Mouse (Mus musculus): ENCODE measurements around the gene Slfn8.
"Not testable (repeated sequence)": the region's sequence is repeated elsewhere in the genome, so short reads cannot be mapped to it uniquely, and the experiment has no call there.

The Slfn8 gene

DNA sequence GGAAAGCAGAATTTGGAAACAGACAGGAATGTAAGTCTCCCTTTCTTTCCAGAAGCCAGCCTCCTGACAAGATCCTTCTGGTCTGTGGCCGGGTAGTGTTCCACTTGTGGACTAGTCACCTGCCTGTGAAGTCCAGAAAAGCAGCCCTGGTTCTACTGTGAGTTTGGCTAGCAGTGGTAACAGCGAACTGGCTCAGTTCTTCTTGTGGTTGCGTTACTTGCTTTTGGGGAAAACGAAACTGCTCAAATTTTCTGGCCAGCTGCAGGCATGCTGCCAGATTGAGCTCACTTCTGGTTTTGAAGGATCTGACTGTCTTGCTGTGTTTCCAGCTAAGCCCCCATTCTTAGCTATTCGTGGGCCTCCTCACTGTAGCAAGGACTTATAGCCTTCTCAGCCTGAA is at the start of gene Slfn8:
TSS of gene Slfn8 (minus strand) at position 190 of the 400 bp plus-strand sequence.
- peak in 1 of 2 experiments; percentile 20 for DNase-seq (ENCODE audit: low spot score in 2 of 2)

DNA sequence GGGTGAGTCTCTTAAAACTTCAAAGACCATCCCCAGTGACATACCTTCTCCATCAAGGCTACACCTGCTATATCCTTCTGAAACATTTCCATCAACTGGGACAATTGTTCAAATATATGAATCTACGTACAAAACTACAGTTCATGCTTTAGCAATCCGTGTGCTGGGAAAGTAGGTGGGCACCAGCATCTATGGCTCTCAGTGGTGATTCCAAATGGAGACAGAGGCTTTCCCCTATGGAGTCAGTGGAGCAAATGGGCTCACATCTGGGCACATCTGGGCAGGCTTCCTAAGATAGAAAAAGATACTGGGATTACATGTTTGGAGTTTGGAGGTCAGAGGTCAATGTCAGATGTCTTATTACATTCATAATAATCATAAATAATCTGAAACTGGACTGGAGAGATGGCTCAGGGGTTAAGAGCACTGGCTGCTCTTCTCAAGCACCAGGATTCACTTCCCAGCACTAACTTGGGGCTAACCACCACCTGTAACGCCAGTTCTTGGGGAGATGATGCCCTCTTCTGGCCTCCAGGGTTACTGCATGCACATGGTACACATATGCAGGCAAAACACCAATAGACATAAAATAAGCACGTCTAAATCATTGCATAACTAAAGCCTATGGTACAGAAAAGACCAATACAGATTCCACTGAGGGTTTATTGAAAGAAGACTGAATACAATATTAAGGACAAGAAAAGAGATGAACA is 47.5 kb upstream of the Slfn8 start:
- DNase-seq (ENCODE audit: low spot score in 2 of 2) = no peak

DNA sequence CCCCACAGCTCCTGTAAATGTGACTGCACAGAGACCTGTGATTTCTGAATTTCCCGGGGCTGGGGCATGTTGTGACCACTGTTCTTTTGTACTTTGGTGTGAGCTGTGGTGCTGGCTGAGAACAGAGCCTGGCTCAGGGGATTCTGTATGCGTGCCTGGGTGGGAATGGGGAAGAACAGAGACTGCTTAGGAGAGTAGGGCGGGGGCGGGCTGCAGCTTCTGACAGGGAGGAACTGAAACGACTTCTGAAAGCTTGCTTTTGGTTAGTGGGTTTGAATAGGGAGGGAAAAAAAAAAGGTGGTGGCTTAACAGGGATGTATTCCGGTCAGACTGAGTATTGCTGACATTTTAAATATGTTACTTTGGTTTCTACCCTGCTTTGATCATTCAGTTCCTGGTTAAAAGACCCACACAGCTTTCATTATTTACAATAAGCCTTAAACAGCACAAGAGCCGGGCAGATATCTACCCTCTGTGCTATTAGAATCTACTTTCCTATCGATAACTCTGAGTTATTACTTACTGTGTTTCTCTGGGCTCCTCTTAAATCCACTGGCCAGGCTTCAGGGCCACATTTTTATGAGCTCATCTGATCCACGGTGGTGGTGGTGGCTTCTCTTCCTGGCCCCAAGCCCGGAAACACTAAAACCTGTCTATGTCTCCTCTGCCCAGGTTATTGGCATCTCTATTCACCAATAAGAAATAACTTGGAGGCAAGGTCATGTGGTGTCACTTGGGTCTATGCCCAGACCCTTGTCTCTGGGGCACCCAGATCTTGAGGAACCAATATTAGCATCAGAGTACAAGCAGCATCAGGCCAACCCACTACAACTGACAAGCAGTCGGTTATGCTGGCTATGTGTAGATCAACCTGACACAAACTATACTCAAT is 46.3 kb upstream of the Slfn8 start:
- no peak for DNase-seq (ENCODE audit: low spot score in 2 of 2)

DNA sequence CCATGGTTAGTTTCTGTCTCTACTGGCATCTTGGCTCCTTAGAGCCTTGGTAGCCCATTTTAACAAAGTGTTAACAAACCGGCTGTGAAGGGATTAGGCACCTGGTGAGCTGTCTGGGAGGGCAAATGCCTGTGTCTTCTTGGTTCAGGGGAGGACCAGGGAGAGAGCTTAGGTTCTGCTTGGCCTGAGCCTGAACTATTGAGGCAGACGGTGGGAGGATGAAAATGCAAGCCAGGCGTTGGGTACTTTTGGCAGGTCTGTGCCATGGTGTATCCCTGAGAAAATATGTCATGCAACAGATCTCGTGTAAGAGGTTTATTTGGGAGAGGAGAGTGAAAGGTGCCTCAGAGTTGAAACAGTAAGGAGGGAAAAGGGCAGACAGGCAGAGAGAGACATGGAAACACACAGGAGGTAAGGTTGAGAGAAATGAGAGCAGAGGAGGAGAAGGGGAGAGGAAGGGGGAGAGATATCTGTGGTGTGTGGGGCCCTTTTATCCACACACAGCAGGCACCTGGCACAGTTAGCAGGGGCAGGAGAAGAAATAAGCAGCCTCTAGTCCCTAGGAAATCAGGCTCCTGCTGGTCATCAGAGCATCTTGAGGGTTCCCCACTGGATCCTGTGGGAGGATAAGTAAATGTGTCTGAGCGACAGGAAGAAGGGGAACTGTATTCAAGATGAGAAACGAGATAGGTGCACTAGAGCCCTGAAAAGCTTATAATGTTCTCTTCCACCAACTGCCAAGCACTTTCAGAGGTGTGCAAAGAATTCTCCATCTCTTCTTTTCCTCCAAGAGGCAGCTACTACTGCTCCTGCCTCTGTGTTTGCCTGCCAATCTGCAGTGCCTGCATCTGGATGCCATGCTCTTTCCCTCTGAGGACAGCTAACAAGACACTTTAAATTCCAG is 45.1 kb upstream of the Slfn8 start:
- DNase-seq (ENCODE audit: low spot score in 2 of 2) = no peak

DNA sequence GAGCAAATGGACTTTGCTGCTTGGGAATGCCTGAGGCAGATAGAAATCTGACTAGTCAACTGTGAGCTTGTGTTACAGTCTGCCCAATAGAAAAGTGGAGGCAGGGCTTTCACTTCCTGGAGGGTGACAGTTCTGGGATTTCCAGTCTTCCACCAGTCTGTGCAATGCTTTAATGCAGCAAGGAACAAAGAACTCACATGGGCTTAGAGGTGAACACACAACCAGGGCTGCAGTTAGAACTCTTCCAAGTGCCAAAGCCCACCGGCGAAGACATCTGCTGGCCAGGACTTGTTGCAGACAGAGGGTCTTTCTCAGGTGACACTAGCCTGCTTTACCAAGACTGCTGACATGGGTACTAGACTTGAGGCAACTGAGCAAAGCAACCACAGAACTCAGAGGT is 44.3 kb upstream of the Slfn8 start, which contains the start of gene Slfn2:
TSS of gene Slfn2 (plus strand) at position 167 of the 400 bp plus-strand sequence.
- no peak for DNase-seq (ENCODE audit: low spot score in 2 of 2)

DNA sequence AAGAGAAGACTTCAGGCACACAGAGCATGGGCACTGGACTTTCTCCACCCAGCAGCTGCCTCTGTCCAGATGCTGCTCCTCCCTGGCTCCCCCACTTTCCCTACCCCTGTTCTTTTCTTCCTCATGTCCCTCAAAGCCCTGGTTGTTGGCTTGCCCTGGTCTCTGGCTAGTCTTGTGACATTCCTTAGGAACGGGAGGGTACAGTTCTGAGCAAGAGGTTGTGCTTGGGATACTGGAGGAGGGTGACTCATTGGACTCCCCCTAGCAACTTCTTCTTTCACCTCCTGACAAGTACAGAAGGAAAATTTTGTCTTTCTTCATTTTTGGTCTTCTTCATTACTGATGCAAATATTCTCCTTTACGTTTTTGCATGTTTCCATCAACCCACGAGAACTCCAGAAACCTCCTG is 43.3 kb upstream of the Slfn8 start:
- DNase-seq (ENCODE audit: low spot score in 2 of 2) = no peak

DNA sequence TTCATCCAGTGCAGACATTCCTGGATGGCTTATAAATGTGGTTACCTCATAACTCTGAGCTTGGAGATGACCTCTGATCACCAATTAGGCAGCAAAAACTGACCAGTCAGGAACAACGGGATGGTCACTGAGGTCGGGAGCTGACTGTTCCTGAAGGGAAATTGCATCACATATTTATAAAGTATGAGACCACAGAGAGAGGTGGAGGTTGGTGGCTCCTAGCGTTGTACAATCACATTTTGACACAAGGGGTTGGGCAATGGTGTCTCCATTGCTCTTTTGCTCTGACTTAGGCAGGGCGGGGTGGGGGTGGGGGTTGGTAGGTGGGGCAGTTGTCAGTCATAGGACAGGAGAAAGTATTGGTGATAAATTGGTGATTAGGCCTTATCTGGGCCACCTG is 42.5 kb upstream of the Slfn8 start:
- no peak for DNase-seq (ENCODE audit: low spot score in 2 of 2)

DNA sequence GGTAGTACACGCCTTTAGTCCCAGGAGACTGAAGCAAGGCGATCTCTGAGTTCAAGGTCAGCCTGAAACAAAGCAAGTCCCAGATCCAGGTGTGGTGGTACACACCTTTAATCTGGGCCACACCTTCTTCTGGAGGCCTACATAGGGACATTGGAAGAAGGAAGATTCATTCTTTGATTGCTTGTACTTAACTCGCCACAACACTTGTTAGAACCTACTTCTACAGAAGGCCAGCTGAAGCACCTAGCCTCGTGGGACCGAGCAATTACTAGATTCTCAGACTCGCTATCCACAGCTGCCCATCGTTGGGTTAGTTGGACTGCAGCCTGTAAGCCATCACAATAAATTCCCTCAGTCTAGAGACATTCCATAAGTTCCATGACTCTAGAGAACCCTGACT is 41.2 kb upstream of the Slfn8 start:
- DNase-seq (ENCODE audit: low spot score in 2 of 2) = no peak

DNA sequence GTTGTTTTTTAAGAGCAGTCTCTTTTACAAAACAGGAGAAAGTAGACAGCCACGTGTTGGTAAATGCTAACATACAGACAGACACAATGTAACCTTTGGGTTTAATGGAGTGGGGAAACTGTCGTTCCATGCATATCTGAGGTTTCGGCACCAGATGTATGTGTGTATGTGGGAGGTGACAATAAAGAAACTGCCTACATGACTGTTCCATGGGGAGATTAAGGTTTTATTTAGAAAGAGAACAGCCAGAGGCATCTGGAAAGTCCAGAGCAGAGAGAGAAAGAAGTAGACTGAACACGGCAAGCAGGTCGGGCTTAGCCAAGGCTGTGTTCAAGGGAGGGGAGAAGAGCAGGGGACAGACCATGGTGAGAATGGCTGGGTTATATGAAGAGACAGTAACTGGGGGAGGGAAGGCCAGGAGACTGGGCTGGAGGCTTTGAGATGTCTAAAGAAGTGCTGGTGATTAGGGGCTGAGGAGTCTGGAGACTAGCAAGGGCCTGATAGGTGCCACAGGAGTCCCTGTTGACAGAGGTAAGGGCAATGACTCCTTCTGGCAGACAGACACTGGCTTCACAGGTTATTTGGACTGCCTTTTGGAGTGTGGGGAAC is 39.9 kb upstream of the Slfn8 start:
- DNase-seq (ENCODE audit: low spot score in 2 of 2) = no peak

DNA sequence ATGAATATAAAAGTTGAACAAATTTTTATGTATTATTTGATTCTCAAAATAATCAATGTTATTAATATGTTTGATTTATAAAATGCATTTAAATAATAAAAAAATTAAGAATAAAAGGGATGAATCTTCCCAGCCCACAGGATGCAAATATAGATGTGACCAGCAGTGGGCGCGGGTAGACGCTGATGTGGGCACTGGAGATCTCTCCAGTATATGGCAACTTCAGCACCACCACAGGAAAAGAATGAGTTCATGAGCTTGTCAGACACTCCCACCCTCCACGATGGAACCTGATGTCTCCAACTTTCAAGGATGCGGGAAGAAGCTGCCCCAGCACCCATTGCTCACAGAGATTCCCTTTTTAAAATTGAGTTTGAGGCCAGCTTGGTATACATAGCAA is 37.3 kb upstream of the Slfn8 start:
- DNase-seq (ENCODE audit: low spot score in 2 of 2) = no peak

DNA sequence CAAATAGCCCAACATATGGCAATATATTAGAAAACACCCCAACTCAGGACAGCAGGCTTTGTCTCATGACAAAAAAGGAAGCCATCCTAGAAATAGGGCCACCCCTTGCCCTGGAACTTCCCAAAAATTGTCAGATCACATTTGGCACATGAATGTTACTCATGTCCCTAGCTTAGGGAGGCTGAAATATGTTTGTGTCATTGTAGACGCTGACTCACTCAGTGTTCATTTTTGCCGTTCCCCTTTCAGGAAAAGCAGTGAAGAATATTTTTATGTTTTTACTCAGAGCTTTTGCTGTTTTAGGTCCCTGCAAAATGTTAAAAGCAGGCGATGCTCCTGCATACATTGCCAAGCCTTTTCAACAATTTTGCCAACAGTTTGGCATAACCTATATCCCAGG is 25.0 kb upstream of the Slfn8 start:
- no peak for DNase-seq (ENCODE audit: low spot score in 2 of 2)

DNA sequence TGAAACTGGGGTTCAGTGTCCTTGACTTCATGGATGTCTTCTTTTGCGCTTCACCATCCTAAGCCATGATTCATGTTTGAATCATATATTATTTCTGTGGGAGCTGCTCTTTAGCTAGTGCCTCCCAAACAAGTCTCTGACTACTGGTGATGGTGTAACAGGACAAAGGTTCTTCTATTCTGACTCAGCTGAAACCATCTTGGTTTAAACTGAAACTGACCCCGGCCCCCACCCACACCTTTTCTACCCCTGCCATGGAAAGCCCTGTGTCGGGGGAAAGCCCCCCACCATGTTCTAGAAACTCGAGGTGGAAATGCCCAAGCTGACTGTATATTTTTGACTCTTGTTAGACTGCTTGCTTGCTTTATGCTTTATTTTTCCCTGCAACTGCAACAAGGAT is 23.3 kb upstream of the Slfn8 start:
- DNase-seq (ENCODE audit: low spot score in 2 of 2) = no peak

DNA sequence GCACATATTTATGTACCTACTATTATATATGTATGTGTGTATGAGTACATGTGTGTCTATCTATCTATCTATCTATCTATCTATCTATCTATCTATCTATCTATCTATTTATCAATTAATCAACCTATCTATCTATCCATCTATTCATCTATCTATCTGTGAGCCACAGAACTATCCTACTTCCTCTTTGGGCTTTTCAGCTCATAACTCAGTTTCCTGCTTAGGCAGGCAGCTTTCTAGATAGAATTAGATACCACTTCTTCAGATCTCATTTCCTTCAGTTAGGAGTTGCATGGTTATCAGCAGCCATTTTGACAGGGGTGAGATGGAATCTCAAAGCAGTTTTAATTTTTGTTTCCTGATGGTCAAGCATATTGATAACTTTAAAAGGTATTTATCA is 20.4 kb upstream of the Slfn8 start:
- no peak for DNase-seq (ENCODE audit: low spot score in 2 of 2)

DNA sequence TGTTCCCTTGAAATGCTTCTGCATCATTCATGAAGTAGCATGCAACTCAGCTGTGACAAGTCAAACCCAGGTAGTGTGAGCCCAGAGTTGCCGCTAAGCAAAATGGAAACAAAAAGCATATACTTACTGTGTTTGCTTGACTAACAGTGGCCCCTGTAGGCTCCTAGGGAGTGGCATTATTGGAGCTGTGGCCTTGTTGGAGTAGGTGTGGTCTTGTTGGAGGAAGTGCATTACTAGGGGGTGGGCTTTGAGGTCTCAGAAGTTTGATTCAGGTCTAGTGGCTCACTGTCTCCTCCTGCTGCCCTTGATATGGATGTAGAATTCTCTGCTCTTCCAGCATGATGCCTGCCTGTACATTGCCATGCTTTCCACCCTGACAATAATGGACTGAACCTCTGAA is 19.7 kb upstream of the Slfn8 start:
- DNase-seq (ENCODE audit: low spot score in 2 of 2) = no peak

DNA sequence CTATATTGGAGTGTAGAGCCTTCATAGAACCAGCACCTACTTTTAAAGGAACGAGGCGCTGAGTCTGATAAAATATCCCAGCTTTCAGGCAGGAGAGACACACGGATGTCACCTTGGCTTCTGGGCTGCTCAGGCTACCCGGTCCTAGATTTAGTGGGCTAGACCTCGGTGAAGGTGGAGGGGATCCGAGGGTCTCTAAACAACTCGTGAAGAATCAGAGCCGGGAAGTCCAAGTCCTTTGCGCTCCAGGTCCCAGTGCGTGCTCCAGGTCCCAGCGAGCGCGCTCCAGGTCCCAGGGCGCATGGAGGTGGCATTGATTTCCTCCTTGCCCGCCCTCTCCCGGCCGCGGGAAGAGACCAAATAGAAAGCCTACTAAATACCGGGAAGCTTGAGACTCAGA is 19.2 kb upstream of the Slfn8 start:
- DNase-seq (ENCODE audit: low spot score in 2 of 2) = no peak

DNA sequence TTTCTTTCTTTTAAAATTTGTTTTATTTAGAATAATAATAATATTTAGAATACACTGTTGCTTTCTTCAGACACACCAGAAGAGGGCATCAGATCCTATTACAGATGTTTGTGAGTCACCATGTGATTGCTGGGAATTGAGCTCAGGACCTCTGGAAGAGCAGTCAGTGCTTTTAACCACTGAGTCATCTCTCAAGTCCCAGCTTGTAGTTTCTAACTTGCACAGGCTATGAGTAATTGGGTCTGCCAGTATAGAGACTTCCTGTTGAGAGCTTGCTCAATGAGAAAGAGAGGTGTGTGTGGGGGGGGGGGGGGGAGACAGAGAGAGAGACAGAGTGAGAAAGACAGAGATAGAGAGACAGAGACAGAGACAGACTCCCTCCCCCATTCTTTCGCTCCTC is 18.5 kb upstream of the Slfn8 start:
- DNase-seq (ENCODE audit: low spot score in 2 of 2) = no peak

DNA sequence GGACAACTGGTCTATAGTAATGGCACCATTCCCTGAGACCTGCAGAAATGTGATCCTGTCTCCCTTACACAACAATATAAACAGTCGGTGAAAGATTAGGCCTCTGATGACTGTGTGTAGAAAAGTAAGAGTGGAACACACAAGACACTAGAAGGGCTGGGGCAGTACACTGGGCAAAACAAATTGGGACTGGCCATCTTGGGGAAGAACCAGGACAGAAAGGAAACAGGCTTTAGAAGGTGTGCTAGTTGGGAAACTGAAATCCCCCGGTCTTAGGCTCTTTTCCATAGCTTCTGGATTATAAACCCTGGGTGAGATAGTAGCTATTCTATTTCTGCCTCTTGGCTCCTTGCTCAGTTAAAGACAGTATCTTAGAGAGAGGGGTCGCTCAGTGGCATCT is 18.1 kb upstream of the Slfn8 start:
- DNase-seq (ENCODE audit: low spot score in 2 of 2) = not testable (repeated sequence)

DNA sequence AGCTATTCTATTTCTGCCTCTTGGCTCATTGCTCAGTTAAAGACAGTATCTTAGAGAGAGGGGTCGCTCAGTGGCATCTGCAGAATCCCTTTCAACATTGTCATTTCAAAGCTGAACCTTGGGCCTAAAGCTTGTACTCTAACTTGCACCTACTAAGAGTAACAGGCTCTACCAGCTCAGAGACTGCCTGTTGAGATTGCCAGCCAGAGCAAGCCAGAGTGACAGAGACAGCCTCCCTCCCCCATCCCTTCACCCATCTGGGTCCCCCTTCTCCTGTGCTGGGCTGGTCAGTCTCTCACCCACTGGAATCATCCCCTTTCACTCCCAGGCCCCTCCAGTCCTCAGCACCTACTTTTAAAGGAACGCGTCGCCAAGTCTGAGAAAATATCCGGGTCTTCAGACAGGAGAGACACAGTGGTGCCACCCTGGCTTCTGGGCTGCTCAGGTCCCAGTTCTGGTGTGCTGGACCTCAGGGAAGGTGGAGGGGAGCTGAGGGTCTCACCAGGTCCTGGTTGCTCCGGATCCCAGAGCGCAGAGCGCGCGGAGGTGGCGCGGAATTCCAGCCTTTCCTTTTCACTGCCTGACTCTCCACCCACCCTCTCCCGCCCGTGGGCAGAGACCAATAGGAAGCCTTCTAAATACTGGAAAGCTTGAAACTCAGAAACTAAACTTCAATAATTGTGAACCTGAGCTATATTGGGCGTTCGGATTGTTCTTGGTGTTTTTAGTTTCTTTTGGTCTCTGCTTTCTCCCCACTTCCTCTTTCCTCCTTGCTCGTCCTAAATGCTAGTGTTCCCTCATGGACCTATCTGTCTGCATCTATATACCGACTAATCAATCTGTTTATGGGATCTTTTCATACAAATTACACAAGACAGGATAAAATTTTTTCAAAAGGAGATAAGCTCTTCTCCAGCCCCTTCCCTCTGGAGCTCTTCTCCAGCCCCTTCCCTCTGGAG is 770 bp downstream of the Slfn8 start:
- not testable (repeated sequence) for DNase-seq (ENCODE audit: low spot score in 2 of 2)

DNA sequence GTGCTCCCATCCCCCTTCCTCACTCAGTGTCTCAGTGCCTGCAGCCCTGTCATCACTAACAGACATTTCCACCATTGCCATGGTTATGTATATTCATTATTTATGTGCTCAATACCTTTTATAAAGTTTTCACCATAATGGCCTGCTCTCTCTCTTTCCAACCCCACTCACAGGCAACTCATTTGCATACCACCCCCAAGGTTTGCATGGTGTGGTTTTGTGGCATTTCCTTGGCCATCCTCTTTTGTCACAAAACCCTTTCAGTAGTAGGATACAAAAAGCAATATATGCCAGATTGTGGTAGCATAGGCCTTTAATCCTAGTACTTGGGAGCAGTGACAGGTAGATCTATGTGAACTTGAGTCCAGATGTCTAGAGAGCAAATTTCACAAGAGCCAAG is 4.5 kb downstream of the Slfn8 start:
- DNase-seq (ENCODE audit: low spot score in 2 of 2) = no peak

DNA sequence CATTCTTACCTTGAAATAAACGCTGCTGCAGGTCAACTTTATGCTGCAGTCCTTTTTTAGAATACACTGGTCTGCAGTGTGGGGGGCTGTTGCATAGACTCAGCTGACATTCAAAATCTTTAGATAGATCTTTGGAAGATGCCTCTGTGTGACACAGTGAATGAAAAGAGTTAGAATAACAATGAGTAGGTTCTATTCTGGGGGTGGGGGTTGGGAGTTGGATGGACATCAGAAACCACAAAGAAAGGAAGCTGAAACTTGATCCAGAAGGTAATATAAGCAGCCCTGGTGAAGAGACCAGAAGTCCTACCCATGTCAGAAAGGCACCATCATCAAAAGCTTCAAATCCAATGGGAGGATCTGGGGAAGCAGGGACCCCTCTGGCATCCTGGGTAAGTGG is 7.3 kb downstream of the Slfn8 start:
- no peak for DNase-seq (ENCODE audit: low spot score in 2 of 2)
